Mouse (Mus musculus): Measurements from ENCODE around the gene Acvr1b. TPM values are rescaled to one million over a fixed set of nuclear protein-coding genes. Genes with fewer than 3 reads are reported as not detected.
A peak's percentile ranks its signal among the peaks of the same experiment; 100 is the strongest.

Gene Acvr1b
- 30.4 and 39.0 TPM in 2 replicates for polyA plus RNA-seq (2014; fragmentation: Nextera tagmentation; extraction: Ambion mirVana)

DNA sequence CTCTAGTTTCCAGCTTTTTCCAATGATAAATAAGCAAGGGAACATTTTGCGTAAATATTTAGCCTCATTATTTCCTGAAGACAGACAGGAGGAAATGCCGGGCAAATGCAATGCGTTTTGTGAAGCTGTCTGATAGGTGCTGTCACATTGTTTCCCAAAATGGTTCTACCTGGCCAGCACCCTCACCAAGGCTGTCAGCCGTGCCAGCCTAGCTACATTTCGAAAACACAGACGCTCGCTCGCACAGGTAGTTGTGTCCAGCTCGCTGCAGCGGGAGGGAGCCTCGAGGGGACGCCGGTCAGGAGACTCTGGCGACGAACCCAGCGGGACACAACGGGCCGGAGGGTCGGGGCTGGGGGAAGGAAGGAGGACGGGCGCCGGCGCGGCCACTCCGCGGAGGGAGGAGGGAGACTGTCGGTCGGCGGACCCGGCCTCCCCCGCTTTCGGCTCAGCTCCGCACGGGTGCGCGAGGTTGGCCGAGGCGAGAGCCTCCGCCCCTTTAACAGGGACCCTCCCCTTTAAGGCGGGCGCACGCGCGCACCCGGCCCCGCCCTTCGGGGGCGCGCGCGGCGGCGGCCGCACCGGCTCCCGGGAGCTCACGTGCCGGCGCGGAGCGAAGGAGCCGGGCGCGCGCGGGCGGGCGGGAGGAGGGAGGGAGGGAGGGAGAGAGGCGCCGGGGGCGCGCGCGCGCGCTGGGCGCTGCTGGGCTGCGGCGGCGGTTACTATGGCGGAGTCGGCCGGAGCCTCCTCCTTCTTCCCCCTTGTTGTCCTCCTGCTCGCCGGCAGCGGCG is at the start of gene Acvr1b:
Gene Acvr1b, plus strand, starts transcription at position 647 of the 791 bp plus-strand sequence.
- H3K4me2 ChIP-seq (ENCODE audit: low read length) = peak within 1 kb of the TSS; percentile 90
- H3K27me3 ChIP-seq (ENCODE audit: control insufficient read depth, insufficient read depth, low read length) = no peaks in the 10 kb centered on the region
- peak within 1 kb of the TSS; percentile 87 for H3K27ac ChIP-seq (replicated peaks; ENCODE audit: low read depth, low read length)
- DNase-seq (peak; percentile 97), ATAC-seq (ENCODE audit: low FRiP score, low TSS enrichment) (peak; percentile 92)
- H3K4me1 ChIP-seq (ENCODE audit: control insufficient read depth, insufficient read depth, low read length) = peaks cover 29% of the 10 kb centered on the region
- under 1% methylated on average over 41 of the region's 87 CpGs for WGBS
- H3K36me3 ChIP-seq (ENCODE audit: control insufficient read depth, insufficient read depth, low read length) = no peaks in the 10 kb centered on the region
- H3K4me3 ChIP-seq (replicated peaks; ENCODE audit: low read depth, low read length) = peak within 1 kb of the TSS; percentile 72
- no peaks in the 10 kb centered on the region for H3K9me3 ChIP-seq (ENCODE audit: control insufficient read depth, low read length)
- H3K9ac ChIP-seq (replicated peaks; ENCODE audit: low read length) = peak within 1 kb of the TSS; percentile 97

DNA sequence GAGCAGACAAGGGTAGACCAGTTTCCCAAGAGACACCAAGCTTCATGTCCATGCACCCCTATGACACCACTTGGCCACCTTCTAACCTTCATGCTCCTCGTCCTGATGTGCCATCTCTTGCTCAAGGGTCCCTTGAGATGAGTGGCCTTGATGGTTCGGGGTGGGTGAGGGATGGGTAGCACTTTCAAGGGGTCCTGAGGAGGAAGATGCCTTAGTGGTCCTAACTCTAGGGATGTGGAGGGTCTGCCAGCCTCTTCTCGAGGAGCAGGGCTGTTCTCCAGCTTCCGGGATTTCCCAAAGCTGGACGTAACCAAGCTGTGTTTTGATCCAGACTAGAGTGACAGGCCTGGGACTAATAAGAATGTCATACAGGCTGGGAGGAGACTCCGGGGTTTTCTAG is 48.3 kb upstream of the Acvr1b start:
- no peaks in the 10 kb centered on the region for H3K9me3 ChIP-seq (ENCODE audit: control insufficient read depth, low read length)
- ATAC-seq (ENCODE audit: low FRiP score, low TSS enrichment) (no peak), DNase-seq (no peak)
- H3K36me3 ChIP-seq (ENCODE audit: control insufficient read depth, insufficient read depth, low read length) = no peaks in the 10 kb centered on the region
- no peak overlapping the region for H3K9ac ChIP-seq (replicated peaks; ENCODE audit: low read length)
- no peak overlapping the region for H3K27ac ChIP-seq (replicated peaks; ENCODE audit: low read depth, low read length)
- no peak overlapping the region for H3K4me3 ChIP-seq (replicated peaks; ENCODE audit: low read depth, low read length)
- H3K4me2 ChIP-seq (ENCODE audit: low read length) = no peak overlapping the region
- 91% methylated on average over 6 of the region's 6 CpGs for WGBS
- H3K4me1 ChIP-seq (ENCODE audit: control insufficient read depth, insufficient read depth, low read length) = peaks cover 6% of the 10 kb centered on the region; the same call in 1 of the 2 replicates
- peaks cover 26% of the 10 kb centered on the region for H3K27me3 ChIP-seq (ENCODE audit: control insufficient read depth, insufficient read depth, low read length)

DNA sequence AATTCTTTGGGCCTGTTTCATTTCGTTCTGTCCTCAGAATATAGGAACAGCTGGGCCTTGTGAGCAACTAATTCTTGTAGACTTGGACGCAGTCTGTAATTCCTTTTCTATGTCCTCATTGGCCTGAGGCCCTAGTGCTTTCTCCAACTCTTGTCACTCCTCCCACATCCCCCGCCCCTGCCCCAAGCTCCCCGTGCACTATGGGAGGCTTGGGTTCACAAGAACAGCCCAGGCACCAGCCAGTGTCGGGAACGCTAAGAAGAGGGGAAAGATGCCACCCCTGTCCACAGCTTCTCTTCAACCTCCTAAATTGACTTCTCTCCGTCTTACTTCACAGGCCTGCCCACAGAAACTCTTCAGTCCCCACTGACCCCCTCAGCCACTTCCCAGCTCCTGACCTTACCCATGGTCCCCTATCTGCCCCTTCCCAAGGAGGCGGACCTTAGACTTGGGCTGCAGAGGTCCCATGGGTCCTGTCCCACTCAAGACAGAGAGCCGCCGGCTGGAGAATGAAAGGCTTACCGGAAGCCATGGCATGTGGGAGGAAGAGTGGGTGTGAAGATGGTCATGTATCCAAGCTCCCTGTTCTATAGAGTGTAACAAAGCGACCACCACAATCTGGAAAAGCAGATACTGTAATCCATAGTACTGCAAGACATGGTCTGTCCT is 46.9 kb upstream of the Acvr1b start:
- Histone ChIP-seq H3K9me3 (ENCODE audit: control insufficient read depth, low read length) (no peaks in the 10 kb centered on the region), H3K27ac (replicated peaks; ENCODE audit: low read depth, low read length) (no peak overlapping the region), H3K9ac (replicated peaks; ENCODE audit: low read length) (no peak overlapping the region), H3K36me3 (ENCODE audit: control insufficient read depth, insufficient read depth, low read length) (no peaks in the 10 kb centered on the region), H3K4me2 (ENCODE audit: low read length) (no peak overlapping the region), H3K27me3 (ENCODE audit: control insufficient read depth, insufficient read depth, low read length) (peaks cover 31% of the 10 kb centered on the region), H3K4me3 (replicated peaks; ENCODE audit: low read depth, low read length) (no peak overlapping the region), H3K4me1 (ENCODE audit: control insufficient read depth, insufficient read depth, low read length) (peaks cover 12% of the 10 kb centered on the region)
- 76% methylated on average over 12 of the region's 12 CpGs for WGBS
- no peak for ATAC-seq (ENCODE audit: low FRiP score, low TSS enrichment)
- no peak for DNase-seq

DNA sequence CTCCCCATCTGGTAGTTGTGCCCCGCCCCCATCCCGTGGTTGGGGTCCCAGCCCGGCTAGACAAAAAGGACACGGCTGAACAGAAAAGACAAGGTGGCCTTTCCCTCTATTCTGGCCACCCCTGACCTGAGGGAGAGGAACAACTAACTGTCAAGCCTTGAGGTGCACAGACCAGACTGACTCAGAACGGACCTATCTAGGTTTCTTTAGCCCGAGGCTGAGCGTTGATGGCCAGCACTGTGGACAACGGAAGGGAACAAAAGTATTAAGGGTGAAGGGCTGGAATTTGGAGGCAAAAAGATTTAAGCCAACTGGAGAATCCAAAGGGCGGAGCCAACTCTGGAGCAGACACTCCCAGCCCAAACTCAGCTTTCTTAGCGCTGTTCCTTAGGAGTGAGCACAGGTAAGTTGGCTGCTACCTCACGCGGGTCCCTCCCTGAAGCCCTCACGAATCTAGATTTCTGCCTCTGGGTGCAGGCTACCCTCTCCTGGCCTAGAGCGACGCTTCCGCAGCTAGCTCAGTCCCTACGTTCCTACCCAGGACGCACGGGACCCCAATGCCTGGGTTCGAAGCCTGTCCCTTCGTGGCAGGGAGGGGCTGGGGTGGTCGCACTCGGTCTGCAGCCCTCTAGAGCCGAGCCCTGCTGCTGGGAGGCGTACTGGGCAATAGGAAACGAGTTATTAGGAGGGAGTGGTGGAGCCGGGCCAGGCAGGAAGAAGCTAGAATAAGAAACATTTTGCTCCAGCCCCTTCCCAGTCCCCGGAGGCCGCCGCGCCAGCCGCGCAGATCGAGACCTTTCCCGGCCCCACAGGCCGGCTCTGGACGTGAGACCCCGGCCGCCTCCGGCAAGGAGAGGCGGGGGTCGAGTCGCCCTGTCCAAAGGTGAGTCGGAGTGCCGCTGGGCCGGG is 45.4 kb upstream of the Acvr1b start, which contains the start of gene Acvrl1:
Gene Acvrl1, plus strand, starts transcription at position 342 of the 909 bp plus-strand sequence.
- ATAC-seq (ENCODE audit: low FRiP score, low TSS enrichment) (no peak), DNase-seq (no peak)
- H3K9me3 ChIP-seq (ENCODE audit: control insufficient read depth, low read length) = no peaks in the 10 kb centered on the region
- peak within 1 kb of the TSS; percentile 45 for H3K4me2 ChIP-seq (ENCODE audit: low read length)
- 4% methylated on average over 46 of the region's 46 CpGs for WGBS
- H3K27me3 ChIP-seq (ENCODE audit: control insufficient read depth, insufficient read depth, low read length) = peaks cover 31% of the 10 kb centered on the region
- no peaks in the 10 kb centered on the region for H3K36me3 ChIP-seq (ENCODE audit: control insufficient read depth, insufficient read depth, low read length)
- peak within 1 kb of the TSS; percentile 31; the same call in 1 of the 2 replicates for H3K9ac ChIP-seq (replicated peaks; ENCODE audit: low read length)
- peak within 1 kb of the TSS; percentile 24; the same call in 1 of the 2 replicates for H3K4me3 ChIP-seq (replicated peaks; ENCODE audit: low read depth, low read length)
- H3K4me1 ChIP-seq (ENCODE audit: control insufficient read depth, insufficient read depth, low read length) = peaks cover 12% of the 10 kb centered on the region
- H3K27ac ChIP-seq (replicated peaks; ENCODE audit: low read depth, low read length) = no peak within 1 kb of the TSS

DNA sequence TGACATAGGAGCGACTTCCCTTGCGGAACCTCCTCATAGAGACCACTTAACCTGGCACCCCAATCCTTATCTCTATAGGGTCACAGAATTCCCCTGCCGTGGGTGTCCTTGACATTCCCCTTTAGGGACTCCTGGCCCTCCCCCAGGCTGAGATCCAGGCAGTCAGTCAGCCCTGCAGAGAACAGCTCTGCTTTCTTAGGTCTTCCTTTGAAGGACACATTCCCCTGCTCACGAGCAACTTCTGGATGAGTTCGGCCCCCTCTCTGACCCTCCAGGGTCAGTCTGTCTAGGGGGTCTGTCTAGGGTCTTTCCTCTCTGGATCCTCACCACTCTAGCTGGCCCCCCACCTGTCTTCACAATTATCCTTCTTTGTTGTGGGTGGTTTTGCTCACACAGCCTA is 44.5 kb upstream of the Acvr1b start:
- no peak overlapping the region for H3K27ac ChIP-seq (replicated peaks; ENCODE audit: low read depth, low read length)
- H3K36me3 ChIP-seq (ENCODE audit: control insufficient read depth, insufficient read depth, low read length) = no peaks in the 10 kb centered on the region
- DNase-seq (no peak), ATAC-seq (ENCODE audit: low FRiP score, low TSS enrichment) (no peak)
- peaks cover 31% of the 10 kb centered on the region for H3K27me3 ChIP-seq (ENCODE audit: control insufficient read depth, insufficient read depth, low read length)
- H3K9ac ChIP-seq (replicated peaks; ENCODE audit: low read length) = no peak overlapping the region
- WGBS = 33% methylated on average over 5 of the region's 5 CpGs
- H3K4me3 ChIP-seq (replicated peaks; ENCODE audit: low read depth, low read length) = no peak overlapping the region
- H3K9me3 ChIP-seq (ENCODE audit: control insufficient read depth, low read length) = no peaks in the 10 kb centered on the region
- H3K4me1 ChIP-seq (ENCODE audit: control insufficient read depth, insufficient read depth, low read length) = peaks cover 12% of the 10 kb centered on the region
- H3K4me2 ChIP-seq (ENCODE audit: low read length) = no peak overlapping the region

DNA sequence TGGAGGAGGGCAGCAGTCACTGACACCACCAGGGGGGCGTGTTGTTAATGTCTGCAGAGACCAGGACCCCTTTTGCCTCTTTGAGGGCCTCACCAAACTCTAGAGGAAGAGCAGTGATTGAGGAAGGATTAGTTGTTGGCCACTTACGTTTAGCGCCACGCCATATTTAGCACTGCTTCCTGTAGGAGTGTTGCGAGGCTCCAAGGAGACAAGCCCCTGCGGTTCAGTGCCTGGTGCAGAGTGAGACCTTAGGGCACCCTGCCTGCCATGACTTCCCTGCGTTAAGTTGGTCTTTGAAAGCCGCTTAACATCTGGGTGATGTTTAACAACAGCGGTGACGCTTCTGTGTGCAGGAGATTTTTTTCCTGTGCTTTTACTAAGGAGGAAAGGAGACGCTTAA is 42.4 kb upstream of the Acvr1b start:
- Histone ChIP-seq H3K27me3 (ENCODE audit: control insufficient read depth, insufficient read depth, low read length) (peaks cover 36% of the 10 kb centered on the region), H3K4me1 (ENCODE audit: control insufficient read depth, insufficient read depth, low read length) (peaks cover 12% of the 10 kb centered on the region), H3K4me3 (replicated peaks; ENCODE audit: low read depth, low read length) (no peak overlapping the region), H3K9ac (replicated peaks; ENCODE audit: low read length) (no peak overlapping the region), H3K9me3 (ENCODE audit: control insufficient read depth, low read length) (no peaks in the 10 kb centered on the region), H3K27ac (replicated peaks; ENCODE audit: low read depth, low read length) (no peak overlapping the region), H3K4me2 (ENCODE audit: low read length) (no peak overlapping the region), H3K36me3 (ENCODE audit: control insufficient read depth, insufficient read depth, low read length) (no peaks in the 10 kb centered on the region)
- 41% methylated on average over 11 of the region's 11 CpGs for WGBS
- ATAC-seq (ENCODE audit: low FRiP score, low TSS enrichment) = no peak
- DNase-seq = no peak

DNA sequence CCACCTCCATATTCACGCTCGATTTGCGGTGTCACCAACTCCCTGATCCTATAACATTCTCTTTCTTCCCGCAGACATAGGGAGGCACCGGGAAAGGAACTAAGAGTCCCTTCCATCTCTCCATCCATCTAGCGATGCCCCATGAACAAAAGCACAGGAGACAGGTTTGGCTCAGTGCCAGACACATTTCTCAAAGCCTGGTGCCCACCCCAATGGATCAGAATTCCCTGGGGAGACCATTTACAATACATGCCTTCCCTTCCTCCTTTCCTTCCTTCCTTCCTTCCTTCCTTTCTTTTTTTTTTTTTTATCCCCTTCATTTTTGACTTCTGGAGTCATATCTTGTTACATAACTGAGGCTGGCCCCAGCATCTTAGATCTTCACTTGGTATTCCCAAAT is 41.8 kb upstream of the Acvr1b start:
- H3K4me1 ChIP-seq (ENCODE audit: control insufficient read depth, insufficient read depth, low read length) = peaks cover 12% of the 10 kb centered on the region
- H3K27me3 ChIP-seq (ENCODE audit: control insufficient read depth, insufficient read depth, low read length) = peaks cover 36% of the 10 kb centered on the region
- DNase-seq (no peak), ATAC-seq (ENCODE audit: low FRiP score, low TSS enrichment) (no peak)
- no peak overlapping the region for H3K4me3 ChIP-seq (replicated peaks; ENCODE audit: low read depth, low read length)
- no peak overlapping the region for H3K9ac ChIP-seq (replicated peaks; ENCODE audit: low read length)
- no peak overlapping the region for H3K27ac ChIP-seq (replicated peaks; ENCODE audit: low read depth, low read length)
- 53% methylated on average over 6 of the region's 6 CpGs for WGBS
- no peaks in the 10 kb centered on the region for H3K36me3 ChIP-seq (ENCODE audit: control insufficient read depth, insufficient read depth, low read length)
- no peak overlapping the region for H3K4me2 ChIP-seq (ENCODE audit: low read length)
- H3K9me3 ChIP-seq (ENCODE audit: control insufficient read depth, low read length) = no peaks in the 10 kb centered on the region

DNA sequence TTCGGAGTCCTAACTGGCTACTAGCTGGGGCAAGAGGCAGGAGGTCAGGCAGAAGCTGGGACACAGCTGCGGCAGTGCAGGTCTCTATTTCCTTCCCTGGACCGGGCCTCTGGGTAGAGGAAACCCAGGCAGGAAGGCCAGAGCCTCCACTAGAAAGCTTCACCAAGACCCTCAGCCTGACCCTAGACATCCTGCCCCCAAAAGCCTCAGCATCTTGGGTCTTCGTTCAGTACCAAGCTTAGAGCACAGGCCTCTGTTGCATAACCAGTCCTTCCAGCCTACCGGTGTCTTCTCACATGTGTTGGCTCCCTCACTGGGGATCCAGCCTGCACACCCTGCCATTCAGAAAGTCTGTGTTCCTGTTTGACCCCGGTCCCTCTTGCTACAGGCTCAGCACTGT is 41.1 kb upstream of the Acvr1b start:
- 86% methylated on average over 6 of the region's 6 CpGs for WGBS
- Histone ChIP-seq H3K27me3 (ENCODE audit: control insufficient read depth, insufficient read depth, low read length) (peaks cover 36% of the 10 kb centered on the region), H3K9ac (replicated peaks; ENCODE audit: low read length) (no peak overlapping the region), H3K4me2 (ENCODE audit: low read length) (no peak overlapping the region), H3K4me1 (ENCODE audit: control insufficient read depth, insufficient read depth, low read length) (peaks cover 12% of the 10 kb centered on the region), H3K9me3 (ENCODE audit: control insufficient read depth, low read length) (no peaks in the 10 kb centered on the region), H3K27ac (replicated peaks; ENCODE audit: low read depth, low read length) (no peak overlapping the region), H3K36me3 (ENCODE audit: control insufficient read depth, insufficient read depth, low read length) (no peaks in the 10 kb centered on the region), H3K4me3 (replicated peaks; ENCODE audit: low read depth, low read length) (no peak overlapping the region)
- ATAC-seq (ENCODE audit: low FRiP score, low TSS enrichment) = no peak
- DNase-seq = no peak

All from midbrain, embryonic 14.5 days (tissue).